Comparison of ENCODE assay signal across 21 mouse cellular contexts in the genomic region with DNA sequence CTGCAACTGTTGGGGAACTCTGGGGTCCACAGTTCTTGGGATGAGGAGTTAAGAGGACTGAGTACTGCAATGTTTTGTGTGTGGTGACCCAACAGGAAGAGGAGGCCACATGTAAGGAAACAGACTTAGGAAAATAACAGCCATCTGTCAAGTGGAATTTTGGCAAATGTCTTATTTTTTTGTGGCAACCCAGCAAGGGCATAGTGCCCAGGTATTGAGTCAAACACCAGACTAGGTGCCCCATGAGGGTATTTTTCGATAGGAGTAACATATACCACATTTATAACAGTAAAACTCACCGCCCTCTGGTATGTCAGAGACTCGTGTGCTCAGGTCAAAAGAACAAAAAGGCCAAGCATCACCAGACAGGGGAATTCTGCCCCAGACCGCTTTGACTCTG.
A peak's percentile ranks its signal among the peaks of the same experiment; 100 is the strongest.
DNase-seq lines count a peak whose midpoint lies in the region.
"Had no signal": no experiment of that assay in that cellular context is flagged by ENCODE, and none has a peak within 500 bp of the region (broad histone marks: within the 10 kb centered on the region; RNA-seq: fewer than 3 reads in every experiment).

No protein-coding gene starts in this region.

- peak; percentile 63 for DNase-seq in heart, adult 11 months
- DNase-seq in heart, adult 18-20 months: no peak
- DNase-seq in cerebellum, postnatal 10 days: peak; percentile 34 to 47
- no peak for DNase-seq in ovary, postnatal 14 days (ENCODE audit: low spot score)
- DNase-seq in adrenal gland, postnatal 25 days: no peak
- DNase-seq in MN1 (ENCODE audit: low spot score): no peak
- DNase-seq: adrenal gland, postnatal 14 days; forebrain, postnatal 0 days; gastrocnemius, postnatal 25 days; heart, postnatal 36 days; kidney, adult 18-20 months; kidney, postnatal 10 days; lung, adult 18-20 months; lung, postnatal 10 days; thymus, adult 2 months; thymus, postnatal 4 days had no signal

- H3K4me3 ChIP-seq in brown adipose tissue, adult 24 weeks (ENCODE audit: insufficient read depth, low read depth, low read length): no peak overlapping the region
- H3K4me3 ChIP-seq: heart, embryonic 15.5 days; liver, embryonic 12.5 days; neural tube, embryonic 15.5 days had no signal

- H3K27ac ChIP-seq in brown adipose tissue, adult 24 weeks (replicated peaks; ENCODE audit: low read depth, low read length): peak overlapping the region; percentile 56; the same call in 1 of the 2 replicates
- H3K27ac ChIP-seq: heart, embryonic 15.5 days; liver, embryonic 12.5 days; neural tube, embryonic 15.5 days; stomach, postnatal 0 days had no signal

- H3K4me1 ChIP-seq in brown adipose tissue, adult 24 weeks (ENCODE audit: control insufficient read depth, insufficient read depth, insufficient read length, low read length): peaks cover 8% of the 10 kb centered on the region; the same call in 1 of the 2 replicates
- H3K4me1 ChIP-seq: liver, embryonic 12.5 days; neural tube, embryonic 15.5 days had no signal

Comparison
In these comparisons a context has a peak if more than half of its experiments do, and no peak if none do; other contexts are left out.
1. DNase-seq: peak in heart, adult 11 months (single experiment) and cerebellum, postnatal 10 days (2 of 2); none in heart, adult 18-20 months (0 of 2), ovary, postnatal 14 days (single experiment), adrenal gland, postnatal 25 days (single experiment) and MN1 (single experiment).